Mouse (Mus musculus) lung, embryonic 16.5 days (tissue): ENCODE measurements around the gene Pip5k1c. TPM values are rescaled to one million over a fixed set of nuclear protein-coding genes. Genes with fewer than 3 reads are reported as not detected.

Experiments used
- ATAC-seq: fragments of 200-750 bp; cut with Nextera tagmentation; 2 replicates; pipeline ENCODE4 v1.8.0; 2017; ENCODE audit warnings: low read depth, mild to moderate bottlenecking, moderate library complexity
- H3K27ac ChIP-seq: fragments of 300-500 bp; sonication (generic); 2 replicates; pipeline ENCODE4 v1.5.1; 2014; ENCODE audit warnings: mild to moderate bottlenecking, control low read depth, low read length
- H3K27me3 ChIP-seq: fragments of 300-500 bp; sonication (generic); 2 replicates; pipeline ENCODE4 v1.6.1; 2014; ENCODE audit warnings: low read depth, low read length, mixed read lengths; ENCODE audit not compliant: control insufficient read depth, insufficient read depth
- H3K36me3 ChIP-seq: fragments of 300-500 bp; sonication (generic); 2 replicates; pipeline ENCODE4 v1.6.1; 2014; ENCODE audit warnings: low read length; ENCODE audit not compliant: control insufficient read depth, insufficient read depth
- H3K4me1 ChIP-seq: fragments of 300-500 bp; sonication (generic); replicated peaks from 2 replicates; pipeline ENCODE4 v1.6.1; 2014; ENCODE audit warnings: low read length, mixed read lengths; ENCODE audit not compliant: control insufficient read depth, insufficient read depth
- H3K4me2 ChIP-seq: fragments of 300-500 bp; sonication (generic); 2 replicates; pipeline ENCODE4 v1.6.1; 2014; ENCODE audit warnings: low read depth, low read length, control low read depth
- H3K4me3 ChIP-seq: fragments of 300-500 bp; sonication (generic); 2 replicates; pipeline ENCODE4 v1.5.1; 2014; ENCODE audit warnings: mild to moderate bottlenecking, low read length, control low read depth
- H3K9ac ChIP-seq: fragments of 300-500 bp; sonication (generic); 2 replicates; pipeline ENCODE4 v1.6.1; 2014; ENCODE audit warnings: low read length, control low read depth
- H3K9me3 ChIP-seq: fragments of 300-500 bp; sonication (generic); 2 replicates; pipeline ENCODE4 v1.6.1; 2016; ENCODE audit warnings: low read length; ENCODE audit not compliant: control insufficient read depth
- WGBS: fragments of 180-500 bp; shearing (Covaris S2); extraction: QIAGEN DNeasy Blood & Tissue Kit; methylation state at CpG from one replicate; pipeline ENCODE4 v1.1.7; 2014; 5-methylcytosine and 5-hydroxymethylcytosine counted together
- polyA plus RNA-seq: library from polyadenylated mRNA; unstranded; fragments of >200 nt; fragmentation: Nextera tagmentation; extraction: Ambion mirVana; gene quantifications from 2 replicates; pipeline ENCODE4 v1.2.1, GENCODE M21; 2015

The Pip5k1c gene
- polyA plus RNA-seq, 1 experiment from 2014 or later, result 43.1 TPM

GRCm38 (mm10) chr10:81298369-81299100 is 5.8 kb downstream of the Pip5k1c start:
- Histone ChIP-seq H3K4me3 (no peak overlapping the region), H3K4me1 (peaks cover 50% of the 10 kb centered on the region), H3K9me3 (no peaks in the 10 kb centered on the region), H3K27me3 (no peaks in the 10 kb centered on the region), H3K4me2 (no peak overlapping the region), H3K36me3 (no peaks in the 10 kb centered on the region), H3K9ac (peak overlapping the region; percentile 3; the same call in 1 of the 2 replicates), H3K27ac (peak overlapping the region; percentile 69)
- WGBS, result 89% methylated on average over 17 of the region's 17 CpGs
- no peak for ATAC-seq

- no peak overlapping the region for H3K4me3 ChIP-seq
- H3K9ac ChIP-seq, result peak overlapping the region; percentile 25; the same call in 1 of the 2 replicates
- ATAC-seq, result no peak
- WGBS, result 82% methylated on average over 14 of the region's 14 CpGs
- no peak overlapping the region for H3K27ac ChIP-seq
- H3K9me3 ChIP-seq, result no peaks in the 10 kb centered on the region
- no peaks in the 10 kb centered on the region for H3K27me3 ChIP-seq
- H3K4me1 ChIP-seq, result peaks cover 40% of the 10 kb centered on the region
- no peak overlapping the region for H3K4me2 ChIP-seq
- no peaks in the 10 kb centered on the region for H3K36me3 ChIP-seq
Observed at GRCm38 (mm10) chr10:81299585-81300351, 7.0 kb downstream of the Pip5k1c start.

- no peaks in the 10 kb centered on the region for H3K27me3 ChIP-seq
- peaks cover 38% of the 10 kb centered on the region for H3K4me1 ChIP-seq
- H3K4me3 ChIP-seq, result no peak overlapping the region
- 70% methylated on average over 9 of the region's 9 CpGs for WGBS
- H3K9me3 ChIP-seq, result no peaks in the 10 kb centered on the region
- H3K27ac ChIP-seq, result no peak overlapping the region
- no peak overlapping the region for H3K9ac ChIP-seq
- no peaks in the 10 kb centered on the region for H3K36me3 ChIP-seq
- no peak overlapping the region for H3K4me2 ChIP-seq
- no peak for ATAC-seq
Observed at GRCm38 (mm10) chr10:81300352-81300907, 7.7 kb downstream of the Pip5k1c start.

GRCm38 (mm10) chr10:81301321-81301720 is 8.6 kb downstream of the Pip5k1c start:
- Histone ChIP-seq H3K4me2 (no peak overlapping the region), H3K9ac (no peak overlapping the region), H3K27me3 (no peaks in the 10 kb centered on the region), H3K36me3 (peaks cover 5% of the 10 kb centered on the region), H3K4me1 (peaks cover 38% of the 10 kb centered on the region), H3K4me3 (no peak overlapping the region), H3K27ac (no peak overlapping the region), H3K9me3 (no peaks in the 10 kb centered on the region)
- WGBS, result 69% methylated on average over 9 of the region's 9 CpGs
- ATAC-seq, result no peak

- Histone ChIP-seq H3K9me3 (no peaks in the 10 kb centered on the region), H3K4me2 (no peak overlapping the region; the same call in 1 of the 2 replicates), H3K27me3 (no peaks in the 10 kb centered on the region), H3K9ac (peak overlapping the region; percentile 30; the same call in 1 of the 2 replicates), H3K27ac (peak overlapping the region; percentile 53), H3K4me1 (peaks cover 38% of the 10 kb centered on the region), H3K4me3 (no peak overlapping the region), H3K36me3 (peaks cover 14% of the 10 kb centered on the region)
- WGBS, result 51% methylated on average over 4 of the region's 4 CpGs
- no peak for ATAC-seq
Observed at GRCm38 (mm10) chr10:81302288-81302687, 9.5 kb downstream of the Pip5k1c start.

- Histone ChIP-seq H3K9me3 (no peaks in the 10 kb centered on the region), H3K27me3 (no peaks in the 10 kb centered on the region), H3K36me3 (peaks cover 20% of the 10 kb centered on the region), H3K9ac (peak overlapping the region; percentile 30), H3K4me3 (no peak overlapping the region), H3K4me2 (peak overlapping the region; percentile 1), H3K4me1 (peaks cover 35% of the 10 kb centered on the region), H3K27ac (peak overlapping the region; percentile 53; the same call in 1 of the 2 replicates)
- 40% methylated on average over 14 of the region's 14 CpGs for WGBS
- ATAC-seq, result peak; percentile 12; the same call in 1 of the 2 replicates
Observed at GRCm38 (mm10) chr10:81302781-81303218, 10.0 kb downstream of the Pip5k1c start.

GRCm38 (mm10) chr10:81303258-81303657 is 10.5 kb downstream of the Pip5k1c start:
- H3K9me3 ChIP-seq, result no peaks in the 10 kb centered on the region
- ATAC-seq, result no peak
- peaks cover 24% of the 10 kb centered on the region for H3K36me3 ChIP-seq
- peak overlapping the region; percentile 1 for H3K4me2 ChIP-seq
- H3K4me1 ChIP-seq, result peaks cover 30% of the 10 kb centered on the region
- H3K27ac ChIP-seq, result peak overlapping the region; percentile 37; the same call in 1 of the 2 replicates
- no peaks in the 10 kb centered on the region for H3K27me3 ChIP-seq
- H3K4me3 ChIP-seq, result no peak overlapping the region
- WGBS, result 57% methylated on average over 10 of the region's 10 CpGs
- peak overlapping the region; percentile 30 for H3K9ac ChIP-seq

GRCm38 (mm10) chr10:81303761-81304160 is 11.0 kb downstream of the Pip5k1c start:
- peaks cover 26% of the 10 kb centered on the region for H3K36me3 ChIP-seq
- no peak for ATAC-seq
- H3K27ac ChIP-seq, result no peak overlapping the region; the same call in 1 of the 2 replicates
- 62% methylated on average over 7 of the region's 7 CpGs for WGBS
- peaks cover 29% of the 10 kb centered on the region for H3K4me1 ChIP-seq
- no peak overlapping the region for H3K4me2 ChIP-seq
- H3K9me3 ChIP-seq, result no peaks in the 10 kb centered on the region
- H3K9ac ChIP-seq, result no peak overlapping the region; the same call in 1 of the 2 replicates
- H3K27me3 ChIP-seq, result no peaks in the 10 kb centered on the region
- H3K4me3 ChIP-seq, result no peak overlapping the region
